Mouse (Mus musculus) ES-Bruce4 (cell line): ENCODE measurements around the gene Fkbp5.

Source experiments
- CTCF ChIP-seq: IDR thresholded peaks from one replicate; pipeline ENCODE4 v1.8.1; 2011; ENCODE audit warnings: low read depth, low read length
- EP300 ChIP-seq: IDR thresholded peaks from 2 replicates; pipeline ENCODE4 v1.6.1; 2011; ENCODE audit warnings: low read depth, low read length; ENCODE audit not compliant: insufficient read depth

DNA sequence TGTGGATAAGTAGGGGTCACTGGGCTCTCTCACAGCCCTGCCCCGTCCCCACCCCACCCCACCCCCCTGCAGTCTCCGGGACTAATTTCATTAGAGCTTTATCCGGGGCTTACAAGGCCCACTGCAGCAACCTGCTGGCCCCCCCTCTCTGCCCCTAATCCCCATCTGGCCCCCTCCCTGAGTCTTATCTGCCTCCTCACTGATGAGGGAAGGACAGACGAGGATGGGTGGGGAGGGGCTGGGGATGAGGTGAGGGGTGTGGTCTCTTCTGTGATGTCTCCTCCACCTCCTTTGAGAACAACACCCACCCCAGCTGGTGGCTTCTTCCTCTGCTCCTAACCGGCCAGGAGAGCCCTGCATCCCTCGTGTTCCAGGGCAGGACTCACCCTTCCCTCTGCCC is 137.1 kb downstream of the Fkbp5 start:
- TF ChIP-seq EP300 (no peak), CTCF (no peak)
